Mouse (Mus musculus) kidney, embryonic 14.5 days (tissue): ENCODE measurements at regions not wholly inside any gene's neighbourhood (a gene's known extent, or its start where the extent isn't known, plus 50 kb on each side); places are given as distances from the start of the nearest gene placed in this dataset.
A peak's percentile ranks its signal among the peaks of the same experiment; 100 is the strongest.

Experiments used
- ATAC-seq: fragments of 200-750 bp; cut with Nextera tagmentation; 2 replicates; pipeline ENCODE4 v1.8.0; 2017; ENCODE audit warnings: moderate number of reproducible peaks, mild to moderate bottlenecking, moderate TSS enrichment, moderate library complexity; ENCODE audit not compliant: low FRiP score, low TSS enrichment
- H3K27ac ChIP-seq: fragments of 300-500 bp; sonication (generic); 2 replicates; pipeline ENCODE4 v1.5.1; 2014; ENCODE audit warnings: low read depth, mild to moderate bottlenecking, low read length, moderate library complexity, mixed read lengths
- H3K27me3 ChIP-seq: fragments of 300-500 bp; sonication (generic); 2 replicates; pipeline ENCODE4 v1.6.1; 2014; ENCODE audit warnings: mild to moderate bottlenecking, low read length; ENCODE audit not compliant: control insufficient read depth, insufficient read depth
- H3K36me3 ChIP-seq: fragments of 300-500 bp; sonication (generic); 2 replicates; pipeline ENCODE4 v1.6.1; 2014; ENCODE audit warnings: low read length, mixed read lengths; ENCODE audit not compliant: control insufficient read depth, insufficient read depth
- H3K4me1 ChIP-seq: fragments of 300-500 bp; sonication (generic); 2 replicates; pipeline ENCODE4 v1.6.1; 2014; ENCODE audit warnings: low read length, mixed read lengths; ENCODE audit not compliant: control insufficient read depth, insufficient read depth
- H3K4me2 ChIP-seq: fragments of 300-500 bp; sonication (generic); replicated peaks from 2 replicates; pipeline ENCODE4 v1.6.1; 2014; ENCODE audit warnings: low read depth, mild to moderate bottlenecking, low read length
- H3K4me3 ChIP-seq: fragments of 300-500 bp; sonication (generic); 2 replicates; pipeline ENCODE4 v1.5.1; 2014; ENCODE audit warnings: mild to moderate bottlenecking, low read length
- H3K9ac ChIP-seq: fragments of 300-500 bp; sonication (generic); 2 replicates; pipeline ENCODE4 v1.6.1; 2014; ENCODE audit warnings: low read depth, mild to moderate bottlenecking, low read length, moderate library complexity
- H3K9me3 ChIP-seq: fragments of 300-500 bp; sonication (generic); 2 replicates; pipeline ENCODE4 v1.6.1; 2016; ENCODE audit warnings: low read length; ENCODE audit not compliant: control insufficient read depth
- WGBS: fragments of 180-500 bp; shearing (Covaris S2); extraction: QIAGEN DNeasy Blood & Tissue Kit; methylation state at CpG from one replicate; pipeline ENCODE4 v1.1.7; 2014; 5-methylcytosine and 5-hydroxymethylcytosine counted together

DNA sequence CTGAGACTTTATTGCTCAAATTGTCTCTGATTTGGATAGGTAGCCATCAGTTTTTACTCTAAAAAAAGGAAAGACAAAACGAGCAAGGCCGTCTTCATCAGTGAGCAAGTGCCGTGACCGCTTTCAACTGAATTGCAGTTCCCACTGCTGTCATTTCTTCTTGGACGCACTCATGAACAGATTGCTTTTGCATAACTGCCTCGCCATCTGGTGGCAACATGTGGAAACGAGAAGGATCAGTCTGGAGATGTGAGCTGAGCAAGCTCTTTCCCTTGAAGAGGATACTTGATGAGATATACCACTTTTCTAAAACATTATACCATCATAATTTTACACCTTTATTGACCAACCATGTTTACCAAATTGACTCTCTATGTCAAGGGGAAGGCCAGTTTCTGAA, 137.7 kb downstream of the Gm9733 start:
- no peak overlapping the region for H3K4me2 ChIP-seq
- 2% methylated on average over 7 of the region's 7 CpGs for WGBS
- ATAC-seq = peak; percentile 92
- H3K4me3 ChIP-seq = no peak overlapping the region
- no peaks in the 10 kb centered on the region for H3K36me3 ChIP-seq
- no peak overlapping the region for H3K27ac ChIP-seq
- no peak overlapping the region for H3K9ac ChIP-seq
- H3K4me1 ChIP-seq = no peaks in the 10 kb centered on the region
- H3K27me3 ChIP-seq = no peaks in the 10 kb centered on the region; the same call in 1 of the 2 replicates
- no peaks in the 10 kb centered on the region for H3K9me3 ChIP-seq

DNA sequence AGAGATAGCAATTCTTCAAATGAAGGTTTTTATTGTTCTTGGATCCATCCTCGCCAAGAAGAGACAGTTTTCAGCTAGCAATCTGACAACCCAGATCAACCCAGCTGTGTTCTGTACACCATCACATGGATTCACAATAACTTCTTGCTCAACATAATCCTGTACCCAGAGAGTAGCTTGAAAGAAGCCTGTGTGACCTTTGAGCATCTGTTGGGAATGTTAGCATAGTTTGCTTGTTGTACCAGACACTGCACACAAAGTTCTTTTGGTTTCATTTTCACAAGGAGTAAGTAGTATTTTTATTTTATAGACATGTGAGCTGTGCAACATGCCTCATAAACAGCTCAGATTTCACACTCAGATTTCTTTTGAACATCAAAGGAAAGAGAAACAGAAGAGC, 136.0 kb downstream of the Gm9733 start:
- Histone ChIP-seq H3K27me3 (no peaks in the 10 kb centered on the region; the same call in 1 of the 2 replicates), H3K4me3 (no peak overlapping the region), H3K9me3 (no peaks in the 10 kb centered on the region), H3K27ac (no peak overlapping the region), H3K9ac (no peak overlapping the region), H3K4me1 (no peaks in the 10 kb centered on the region), H3K36me3 (no peaks in the 10 kb centered on the region), H3K4me2 (no peak overlapping the region)
- ATAC-seq = no peak
- 55% methylated on average over 1 of the region's 1 CpGs for WGBS

- no peaks in the 10 kb centered on the region; the same call in 1 of the 2 replicates for H3K27me3 ChIP-seq
- no peaks in the 10 kb centered on the region for H3K9me3 ChIP-seq
- no peak overlapping the region for H3K4me3 ChIP-seq
- WGBS = 88% methylated on average over 3 of the region's 3 CpGs
- H3K4me2 ChIP-seq = no peak overlapping the region
- H3K4me1 ChIP-seq = no peaks in the 10 kb centered on the region
- no peak overlapping the region for H3K9ac ChIP-seq
- H3K27ac ChIP-seq = no peak overlapping the region
- no peaks in the 10 kb centered on the region for H3K36me3 ChIP-seq
- no peak for ATAC-seq
These were observed 134.0 kb downstream of the Gm9733 start for GRCm38 (mm10) chr3:15198086-15198485.

GRCm38 (mm10) chr3:15200309-15200708, 131.8 kb downstream of the Gm9733 start:
- WGBS = 81% methylated on average over 1 of the region's 1 CpGs
- no peaks in the 10 kb centered on the region for H3K27me3 ChIP-seq
- no peak overlapping the region for H3K9ac ChIP-seq
- no peak for ATAC-seq
- no peak overlapping the region for H3K4me3 ChIP-seq
- H3K4me2 ChIP-seq = no peak overlapping the region
- no peaks in the 10 kb centered on the region for H3K9me3 ChIP-seq
- H3K27ac ChIP-seq = no peak overlapping the region
- no peaks in the 10 kb centered on the region for H3K36me3 ChIP-seq
- no peaks in the 10 kb centered on the region for H3K4me1 ChIP-seq

DNA sequence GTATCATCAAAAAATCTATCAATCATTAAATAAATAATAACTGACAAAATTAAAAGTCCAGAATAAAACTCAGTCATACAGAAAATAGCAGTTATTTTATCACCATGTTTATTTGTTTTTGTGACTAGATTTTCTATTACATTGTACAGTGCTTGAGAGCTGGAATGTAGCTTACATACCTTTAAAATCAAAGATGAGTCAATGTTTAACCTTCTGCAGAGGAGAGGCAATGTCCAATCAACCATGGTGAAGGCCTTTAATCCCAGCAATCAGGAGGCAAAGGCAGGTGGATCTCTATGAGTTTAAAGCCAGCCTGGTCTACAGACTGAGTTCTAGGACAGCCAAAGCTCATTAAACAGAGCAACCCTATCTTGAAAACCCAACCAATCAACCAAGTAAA, 131.1 kb downstream of the Gm9733 start:
- no peak overlapping the region for H3K27ac ChIP-seq
- no peak overlapping the region for H3K4me2 ChIP-seq
- ATAC-seq = no peak
- no peak overlapping the region for H3K9ac ChIP-seq
- no peaks in the 10 kb centered on the region for H3K9me3 ChIP-seq
- H3K27me3 ChIP-seq = no peaks in the 10 kb centered on the region
- no peaks in the 10 kb centered on the region for H3K36me3 ChIP-seq
- H3K4me1 ChIP-seq = no peaks in the 10 kb centered on the region
- H3K4me3 ChIP-seq = no peak overlapping the region

- H3K27ac ChIP-seq = no peak overlapping the region
- H3K27me3 ChIP-seq = no peaks in the 10 kb centered on the region
- no peak overlapping the region for H3K9ac ChIP-seq
- H3K36me3 ChIP-seq = no peaks in the 10 kb centered on the region
- ATAC-seq = no peak
- no peak overlapping the region for H3K4me2 ChIP-seq
- no peak overlapping the region for H3K4me3 ChIP-seq
- 77% methylated on average over 7 of the region's 7 CpGs for WGBS
- no peaks in the 10 kb centered on the region for H3K4me1 ChIP-seq
- H3K9me3 ChIP-seq = no peaks in the 10 kb centered on the region
These were observed 129.3 kb downstream of the Gm9733 start for GRCm38 (mm10) chr3:15202760-15203159.

DNA sequence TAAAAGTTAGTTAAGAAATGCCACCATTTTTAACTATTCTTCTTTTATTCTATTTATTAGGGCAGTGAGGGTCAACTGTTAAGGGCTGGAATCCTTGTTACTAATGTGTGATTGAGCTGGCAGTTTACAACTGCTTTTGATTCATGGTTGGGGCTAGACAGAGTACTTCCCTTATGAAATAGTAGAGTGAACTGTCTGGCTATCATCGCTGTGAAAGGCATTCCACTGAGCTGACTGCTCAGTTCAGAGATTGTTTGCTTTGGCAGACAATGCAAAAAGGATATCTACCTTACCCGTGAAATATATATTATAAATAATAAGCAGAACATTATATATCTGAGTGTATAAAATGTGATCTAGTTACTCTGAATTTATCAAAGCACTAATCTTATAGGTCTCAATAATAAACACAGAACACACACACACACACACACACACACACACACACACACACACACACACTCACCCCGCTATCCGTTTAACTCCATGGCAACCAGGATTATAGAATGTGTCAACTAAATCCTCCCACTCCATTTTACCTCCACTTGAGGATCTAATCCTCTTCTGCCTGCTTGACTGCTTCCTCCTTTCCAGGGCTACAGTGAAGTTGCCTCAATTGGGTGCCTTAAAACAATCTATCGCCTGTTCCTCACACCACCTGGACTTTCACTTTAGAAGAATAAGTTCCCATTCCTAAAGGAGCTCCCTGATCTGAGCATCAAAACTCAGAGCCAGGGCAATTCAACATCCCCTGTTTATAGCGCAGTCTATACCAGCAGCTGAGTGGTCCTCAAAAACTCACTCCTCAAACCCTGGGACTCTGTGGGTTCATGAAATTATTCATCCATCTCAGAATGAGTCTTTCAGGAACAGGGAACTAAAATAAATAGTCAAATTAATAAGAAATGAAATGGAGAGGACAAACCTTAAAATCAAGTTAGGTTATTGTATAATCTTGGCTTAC, 126.6 kb downstream of the Gm9733 start:
- Histone ChIP-seq H3K9ac (no peak overlapping the region), H3K9me3 (no peaks in the 10 kb centered on the region), H3K36me3 (no peaks in the 10 kb centered on the region), H3K4me1 (no peaks in the 10 kb centered on the region), H3K4me3 (no peak overlapping the region), H3K4me2 (no peak overlapping the region), H3K27me3 (no peaks in the 10 kb centered on the region), H3K27ac (no peak overlapping the region)
- WGBS = 59% methylated on average over 6 of the region's 6 CpGs
- ATAC-seq = no peak

DNA sequence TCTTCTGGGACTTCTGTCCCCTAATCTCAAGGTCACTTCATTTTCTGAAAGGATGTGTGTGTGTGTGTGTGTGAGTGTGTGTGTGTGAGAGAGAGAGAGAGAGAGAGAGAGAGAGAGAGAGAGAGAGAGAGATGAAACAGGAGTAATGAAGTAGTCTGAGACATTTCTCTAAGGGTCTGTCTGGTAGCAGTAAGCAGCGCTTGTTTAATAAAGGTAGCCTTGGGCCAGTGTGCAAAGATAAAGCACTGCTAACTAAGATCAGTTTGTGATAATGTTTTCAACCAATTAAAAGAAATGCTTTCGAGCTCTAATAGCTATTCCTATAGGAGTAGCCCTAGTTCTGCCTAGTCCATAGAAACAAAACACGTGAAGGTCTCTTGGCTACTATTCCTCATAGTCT, 119.7 kb downstream of the Gm9733 start:
- no peak overlapping the region for H3K27ac ChIP-seq
- no peaks in the 10 kb centered on the region for H3K27me3 ChIP-seq
- no peak for ATAC-seq
- H3K9me3 ChIP-seq = no peaks in the 10 kb centered on the region
- H3K4me1 ChIP-seq = no peaks in the 10 kb centered on the region
- no peak overlapping the region for H3K9ac ChIP-seq
- WGBS = 74% methylated on average over 3 of the region's 3 CpGs
- H3K4me3 ChIP-seq = no peak overlapping the region
- H3K4me2 ChIP-seq = no peak overlapping the region
- no peaks in the 10 kb centered on the region for H3K36me3 ChIP-seq

DNA sequence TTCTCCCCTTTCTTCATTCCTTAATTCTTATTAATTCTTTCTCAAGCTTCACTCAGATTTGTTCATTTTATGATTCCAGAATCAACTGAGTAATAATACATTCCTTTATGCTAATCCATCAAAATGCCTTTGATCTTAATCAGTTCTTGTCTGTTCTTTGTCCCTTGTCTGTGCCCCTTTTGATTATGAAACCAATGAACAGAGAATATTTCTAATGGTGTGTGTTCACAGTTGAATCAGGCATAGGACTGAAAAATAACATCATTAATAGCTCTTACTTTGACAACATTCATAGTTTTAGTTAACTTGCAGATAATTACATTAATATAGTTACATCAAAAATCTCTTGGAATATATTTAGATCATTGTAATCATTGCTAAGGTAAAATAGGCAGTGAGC, 114.5 kb downstream of the Gm9733 start:
- Histone ChIP-seq H3K4me3 (no peak overlapping the region), H3K4me2 (no peak overlapping the region)
- no peak for ATAC-seq

More for the DNA sequence above, 114.5 kb downstream of the Gm9733 start:
- Histone ChIP-seq H3K9ac (no peak overlapping the region), H3K27me3 (no peaks in the 10 kb centered on the region), H3K4me1 (no peaks in the 10 kb centered on the region), H3K36me3 (no peaks in the 10 kb centered on the region), H3K9me3 (no peaks in the 10 kb centered on the region), H3K27ac (no peak overlapping the region)
